Mouse (Mus musculus) erythroblast, embryonic 14.5 days (primary cell): ENCODE data around the gene Slc25a21.

Source experiments
- GATA1 ChIP-seq: IDR thresholded peaks from 2 replicates; pipeline ENCODE4 v1.6.1; 2012; ENCODE audit warnings: low read length, inconsistent platforms, mixed read lengths
- TAL1 ChIP-seq: IDR thresholded peaks from 3 replicates; pipeline ENCODE4 v1.6.1; 2012; ENCODE audit warnings: low read length, inconsistent platforms, mixed read lengths

- TF ChIP-seq TAL1 (no peak), GATA1 (no peak)
These were observed 429.8 kb downstream of the Slc25a21 start for GRCm38 (mm10) chr12:56767474-56767873.
